Mouse (Mus musculus) embryo, embryonic 11.5 days (tissue): ENCODE data around the gene Pcx.

ENCODE experiments used
- DNase-seq: peaks from one replicate; pipeline ENCODE4 v3.0.0-alpha.2; 2012; ENCODE audit warnings: low read depth, low spot score

The Pcx gene

GRCm38 (mm10) chr19:4548305-4548883 is 38.1 kb downstream of the Pcx start:
- DNase-seq = no peak

GRCm38 (mm10) chr19:4554248-4554647 is 44.0 kb downstream of the Pcx start:
- no peak for DNase-seq

DNA sequence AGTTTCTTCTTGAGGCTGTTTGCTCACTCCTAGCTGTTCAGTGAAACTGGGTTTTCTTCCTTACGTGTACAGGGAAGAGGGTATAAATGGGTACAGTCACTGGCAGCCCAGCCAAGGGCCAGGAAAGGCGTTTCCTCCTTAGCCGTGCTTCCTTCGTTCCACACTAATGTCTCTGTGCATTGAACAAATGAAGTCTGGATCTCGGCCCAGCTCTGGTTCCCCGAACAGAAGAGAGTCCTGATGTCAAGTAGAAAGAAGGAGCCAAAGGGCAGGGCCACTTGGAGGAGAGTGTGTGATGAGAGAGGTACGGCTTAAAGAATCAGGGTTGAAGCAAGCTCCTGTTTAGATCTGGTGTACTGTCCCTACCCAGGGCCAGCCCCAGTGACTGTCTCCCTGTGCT is 44.8 kb downstream of the Pcx start:
- DNase-seq = no peak

GRCm38 (mm10) chr19:4556787-4557186 is 46.5 kb downstream of the Pcx start:
- DNase-seq = no peak

DNA sequence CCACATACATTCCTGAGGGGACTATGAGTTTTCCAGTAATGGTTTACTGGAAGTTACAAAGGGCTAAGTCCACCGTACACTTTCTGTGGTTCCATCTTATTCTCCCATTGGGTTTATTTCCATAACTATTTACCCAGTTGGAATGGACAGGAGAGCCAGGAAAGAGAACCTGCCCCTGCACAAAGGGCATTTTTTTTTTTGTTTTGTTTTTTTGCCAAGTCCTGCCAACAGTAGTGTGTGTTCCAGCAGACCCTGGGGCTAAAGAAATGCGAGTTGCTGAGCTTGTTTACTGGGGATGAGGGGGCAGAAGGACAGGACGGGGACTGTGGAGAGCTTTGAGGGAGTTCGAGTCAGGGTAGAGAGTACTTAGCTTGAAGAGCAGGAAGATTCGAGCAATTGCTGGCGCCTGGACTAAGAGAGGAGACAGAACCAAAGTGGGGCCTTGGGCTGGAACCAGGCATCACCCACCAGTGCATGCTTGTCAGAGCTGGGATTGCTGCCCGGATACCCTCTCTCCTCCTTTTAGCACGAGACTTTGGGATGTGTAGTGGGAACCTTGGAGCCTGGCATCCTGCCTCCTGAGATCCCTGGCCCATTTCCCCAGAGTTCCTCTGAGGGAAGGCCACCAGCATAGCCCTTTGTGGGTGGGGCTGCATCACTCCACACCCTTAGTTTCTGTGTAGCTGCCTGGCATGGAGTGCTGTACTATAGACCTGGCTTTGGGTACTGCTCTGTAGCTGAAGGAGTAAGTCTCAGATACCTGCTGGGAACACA is 47.7 kb downstream of the Pcx start:
- DNase-seq = no peak

- peak; percentile 11 for DNase-seq
These were observed 48.3 kb downstream of the Pcx start for GRCm38 (mm10) chr19:4558570-4558955.

- DNase-seq = no peak
These were observed 48.7 kb downstream of the Pcx start for GRCm38 (mm10) chr19:4559011-4559410.

GRCm38 (mm10) chr19:4559588-4559987 is 49.3 kb downstream of the Pcx start:
- no peak for DNase-seq

DNA sequence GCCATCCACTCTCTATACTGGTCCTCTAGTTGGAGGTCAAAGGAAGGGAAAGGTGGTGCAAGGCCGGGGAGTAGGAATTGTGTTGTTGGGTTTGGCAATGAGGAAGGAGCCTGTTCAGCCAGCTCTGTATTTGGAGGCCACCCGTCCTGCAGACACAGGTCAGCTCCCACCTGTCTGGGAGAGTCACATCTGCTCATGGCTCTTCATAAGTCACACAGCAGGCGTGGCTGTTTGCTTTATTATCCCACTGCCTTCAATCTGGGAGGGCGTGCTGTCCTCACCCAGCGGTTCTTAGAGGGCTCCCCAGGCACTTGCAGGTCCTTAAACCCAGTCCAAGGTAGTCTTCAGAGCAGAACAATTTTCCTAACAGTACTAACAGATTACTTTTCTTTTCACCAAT is 49.9 kb downstream of the Pcx start:
- DNase-seq = no peak

DNA sequence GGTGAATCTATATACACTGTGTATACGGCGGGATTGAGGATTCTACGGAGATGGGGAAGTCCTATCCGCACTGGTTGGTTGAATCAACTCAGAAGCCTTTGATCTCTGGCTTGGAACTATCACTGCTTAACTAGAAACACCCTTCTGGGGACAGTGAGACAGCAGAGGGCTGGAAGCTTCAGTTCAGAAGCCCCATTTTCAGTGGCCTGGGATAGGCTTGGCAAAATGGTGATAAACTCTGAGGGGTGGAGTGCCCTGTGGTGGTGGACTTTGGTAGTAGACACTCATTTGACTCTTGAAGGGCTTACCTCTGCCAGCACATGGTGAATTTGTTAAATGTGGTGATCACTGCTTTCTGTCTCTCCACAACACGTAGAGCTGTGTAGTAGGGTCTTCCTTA is 55.4 kb downstream of the Pcx start:
- no peak for DNase-seq

GRCm38 (mm10) chr19:4566880-4567279 is 56.6 kb downstream of the Pcx start:
- DNase-seq = no peak

DNA sequence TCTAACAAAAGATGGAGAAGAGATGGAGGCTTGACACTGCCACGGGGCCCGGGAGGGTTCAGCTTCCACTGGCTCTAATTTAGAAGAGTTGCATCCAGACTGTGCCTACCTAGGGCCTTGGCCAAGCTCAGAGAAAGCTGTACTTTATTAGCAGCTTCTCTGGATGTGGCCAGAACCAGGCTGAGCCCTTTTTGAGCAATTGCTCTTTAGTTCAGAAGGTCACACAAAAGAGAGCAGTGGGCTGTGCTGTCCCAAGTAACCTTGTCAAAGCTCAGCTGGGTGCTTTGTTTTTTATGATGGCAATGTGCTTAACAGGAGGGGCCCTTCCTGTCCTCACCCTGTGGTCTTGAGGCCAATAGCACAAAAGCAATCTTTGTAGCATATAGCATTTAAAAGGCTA is 57.4 kb downstream of the Pcx start:
- no peak for DNase-seq

- DNase-seq = no peak
These were observed 58.6 kb downstream of the Pcx start for GRCm38 (mm10) chr19:4568832-4569231.

- DNase-seq = no peak
These were observed 59.3 kb downstream of the Pcx start for GRCm38 (mm10) chr19:4569356-4570236.

- DNase-seq = no peak
These were observed 60.0 kb downstream of the Pcx start for GRCm38 (mm10) chr19:4570237-4570613.

- DNase-seq = no peak
These were observed 60.5 kb downstream of the Pcx start for GRCm38 (mm10) chr19:4570815-4571214.

- DNase-seq = no peak
These were observed 61.4 kb downstream of the Pcx start for GRCm38 (mm10) chr19:4571658-4572057.

DNA sequence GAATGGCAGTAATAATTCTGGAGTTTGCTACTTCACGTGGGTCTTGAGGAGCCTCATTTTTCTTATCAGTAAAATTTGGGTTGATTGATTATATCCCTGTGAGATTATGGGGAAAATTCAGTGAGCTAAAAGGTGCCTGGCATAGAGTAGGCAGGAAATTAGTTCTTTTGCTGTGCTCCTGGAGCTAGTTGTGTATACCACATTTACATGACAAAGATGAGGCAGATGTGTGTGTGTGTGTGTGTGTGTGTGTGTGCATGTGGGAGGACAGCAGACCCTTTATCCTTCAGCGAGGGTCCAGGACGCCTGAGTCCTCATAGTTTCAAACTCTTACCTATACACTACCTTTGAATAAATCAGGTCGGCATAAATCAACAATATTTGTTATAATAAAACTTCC is 61.8 kb downstream of the Pcx start:
- DNase-seq = no peak

- no peak for DNase-seq
These were observed 62.2 kb downstream of the Pcx start for GRCm38 (mm10) chr19:4572467-4572866.

DNA sequence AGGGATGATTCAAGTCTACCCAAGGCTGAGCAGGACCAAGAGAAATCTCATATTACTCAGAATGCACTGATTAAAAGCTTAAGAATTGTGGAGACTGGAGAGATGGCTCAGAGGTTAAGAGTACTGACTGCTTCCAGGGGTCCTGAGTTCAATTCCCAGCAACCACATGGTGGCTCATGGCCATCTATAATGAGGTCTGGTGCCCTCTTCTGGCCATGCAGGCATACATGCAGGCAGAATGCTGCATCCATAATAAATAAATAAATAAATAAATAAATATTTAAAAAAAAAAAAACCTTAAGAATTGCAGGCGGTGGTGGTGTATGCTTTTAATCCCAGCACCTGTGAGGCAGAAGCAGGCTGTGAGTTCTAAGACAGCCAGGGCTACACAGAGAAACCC is 63.0 kb downstream of the Pcx start:
- no peak for DNase-seq

- no peak for DNase-seq
These were observed 68.5 kb downstream of the Pcx start for GRCm38 (mm10) chr19:4578799-4579198.

GRCm38 (mm10) chr19:4579296-4579695 is 69.0 kb downstream of the Pcx start:
- no peak for DNase-seq

- no peak for DNase-seq
These were observed 73.6 kb downstream of the Pcx start for GRCm38 (mm10) chr19:4583856-4584255.
